Mouse (Mus musculus) brain, embryonic 14.5 days (tissue): ENCODE data around the gene Mybbp1a.

Experiments
- CTCF ChIP-seq: fragments of 200-500 bp; IDR thresholded peaks from 2 replicates; pipeline ENCODE4 v1.5.1; 2012; ENCODE audit warnings: inconsistent platforms, mild to moderate bottlenecking, moderate library complexity, borderline replicate concordance; ENCODE audit not compliant: insufficient read depth, insufficient read length; ENCODE audit errors: extremely low read depth
- POLR2A ChIP-seq: fragments of 200-500 bp; IDR thresholded peaks from 2 replicates; pipeline ENCODE4 v1.6.1; 2012; ENCODE audit warnings: mild to moderate bottlenecking, inconsistent platforms, borderline replicate concordance; ENCODE audit not compliant: poor library complexity, insufficient read depth, insufficient read length, severe bottlenecking; ENCODE audit errors: extremely low read depth

- TF ChIP-seq POLR2A, result no peak
- no peak for TF ChIP-seq CTCF
Observed at GRCm38 (mm10) chr11:72487171-72487570, 46.0 kb downstream of the Mybbp1a start.
